Mouse (Mus musculus) C2C12 (cell line): Measurements from ENCODE around the gene Gas7.

Source experiments
- CTCF ChIP-seq: IDR thresholded peaks from one replicate; pipeline ENCODE4 v1.5.1; 2011; ENCODE audit not compliant: control insufficient read depth, insufficient read depth, insufficient read length
- MYOG ChIP-seq: IDR thresholded peaks from one replicate; pipeline ENCODE4 v1.6.1; 2011; ENCODE audit not compliant: control insufficient read depth, insufficient read length; ENCODE audit errors: extremely low read depth
- USF1 ChIP-seq: IDR thresholded peaks from one replicate; pipeline ENCODE4 v1.6.1; 2011; ENCODE audit warnings: low read depth, mild to moderate bottlenecking, control low read depth, moderate library complexity

- TF ChIP-seq CTCF, result no peak
- TF ChIP-seq USF1, result no peak
- TF ChIP-seq MYOG, result no peak
Observed at GRCm38 (mm10) chr11:67672140-67672539, 216.9 kb downstream of the Gas7 start.
